Mouse (Mus musculus): ENCODE results near the gene Prpf19.

DNA sequence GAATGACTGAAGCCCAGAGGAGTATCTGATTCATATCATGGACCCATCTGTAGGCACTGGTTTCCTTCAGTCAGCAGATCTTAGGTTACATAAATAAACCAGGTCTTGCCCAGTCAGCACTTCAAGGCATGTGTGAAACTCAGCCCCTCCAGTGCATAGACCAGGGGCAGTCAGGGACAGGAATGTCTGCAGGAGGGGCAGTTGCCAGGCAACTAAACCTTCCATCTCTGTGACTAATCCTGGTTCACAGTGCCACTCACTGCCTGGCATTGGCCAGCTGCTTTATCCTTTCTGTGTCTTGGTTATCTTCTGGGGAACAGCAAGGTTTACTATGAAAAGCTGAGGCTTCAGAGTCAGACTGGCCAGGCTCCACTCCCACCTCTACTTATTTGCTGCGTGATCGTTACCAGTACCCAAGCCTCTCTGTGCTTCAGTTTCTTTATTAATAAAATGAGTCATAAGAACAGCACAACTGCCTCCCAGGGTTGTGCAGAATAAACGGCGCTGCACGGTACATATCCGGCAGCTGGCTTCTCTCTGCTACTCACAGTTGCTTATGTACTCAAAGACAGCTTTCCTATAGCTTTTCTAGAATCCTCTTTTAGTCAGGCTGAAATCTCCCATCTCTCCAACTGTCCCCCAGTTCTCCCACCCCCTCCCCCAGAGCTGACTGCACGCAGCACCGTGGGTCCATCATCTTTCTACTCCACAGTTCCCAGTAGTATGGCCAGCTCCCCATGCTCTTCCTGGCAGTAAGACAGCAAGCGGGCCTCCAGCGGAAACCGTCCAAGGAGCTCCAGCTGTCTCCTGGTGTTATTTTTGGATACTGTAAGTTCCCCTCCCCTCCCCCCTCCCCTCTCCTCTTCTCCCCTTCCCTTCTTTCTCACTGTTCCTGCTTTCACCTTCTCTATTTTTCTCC lies 57.2 kb downstream of the Prpf19 start:
- TF ChIP-seq CTCF (IDR thresholded peaks at IDR 0.05) (no peak), EP300 (IDR thresholded peaks at IDR 0.05) (no peak)
